Mouse (Mus musculus) ES-E14 (cell line): Measurements from ENCODE around the gene Vangl1. TPM values are rescaled to one million over a fixed set of nuclear protein-coding genes. Genes with fewer than 3 reads are reported as not detected.

Source experiments
- DNase-seq: peaks from one replicate; pipeline ENCODE4 v3.0.0-alpha.2; 2013; ENCODE audit warnings: low read depth, low spot score
- H3K27ac ChIP-seq: 2 replicates; pipeline ENCODE4 v1.5.1; 2012; ENCODE audit warnings: low read depth, mild to moderate bottlenecking, low read length, moderate library complexity, mixed read lengths; ENCODE audit not compliant: poor library complexity, insufficient read depth, severe bottlenecking
- H3K36me3 ChIP-seq: 2 replicates; pipeline ENCODE4 v1.6.1; 2012; ENCODE audit warnings: mild to moderate bottlenecking, low read length, moderate library complexity, mixed read lengths; ENCODE audit not compliant: control insufficient read depth, poor library complexity, insufficient read depth, severe bottlenecking
- H3K4me1 ChIP-seq, 2 experiments: fragments of 150-350 bp in 1 of 2; sonication (generic) in 1 of 2; 2 replicates each; pipeline ENCODE4 v1.6.1; 2012; ENCODE audit warnings: low read length in 2 of 2, mild to moderate bottlenecking in 1 of 2, mixed read lengths in 1 of 2; ENCODE audit not compliant: control insufficient read depth in 2 of 2, insufficient read depth in 2 of 2, poor library complexity in 1 of 2
- H3K4me3 ChIP-seq, 2 experiments: fragments of 150-350 bp in 1 of 2; sonication (generic) in 1 of 2; 2 replicates each; pipeline ENCODE4 v1.5.1; 2012; ENCODE audit warnings: low read length in 2 of 2, low read depth in 1 of 2, mild to moderate bottlenecking in 1 of 2, mixed read lengths in 1 of 2; ENCODE audit not compliant: insufficient read depth in 1 of 2, poor library complexity in 1 of 2, severe bottlenecking in 1 of 2
- H3K9ac ChIP-seq: 2 replicates; pipeline ENCODE4 v1.6.1; 2012; ENCODE audit warnings: low read depth, mild to moderate bottlenecking, low read length, mixed read lengths; ENCODE audit not compliant: poor library complexity, insufficient read depth, severe bottlenecking
- H3K9me3 ChIP-seq: fragments of 150-350 bp; sonication (generic); 2 replicates; pipeline ENCODE4 v1.6.1; 2012; ENCODE audit warnings: low read depth, mild to moderate bottlenecking, low read length; ENCODE audit not compliant: control insufficient read depth, insufficient read depth
- CHD2 ChIP-seq: IDR thresholded peaks from 2 replicates; pipeline ENCODE4 v1.6.1; 2014; ENCODE audit warnings: mild to moderate bottlenecking, low read depth, low read length, inconsistent platforms
- HCFC1 ChIP-seq: IDR thresholded peaks from 2 replicates; pipeline ENCODE4 v1.6.1; 2012; ENCODE audit warnings: low read length, inconsistent platforms, borderline replicate concordance; ENCODE audit not compliant: insufficient read depth
- MAFK ChIP-seq: IDR thresholded peaks from 2 replicates; pipeline ENCODE4 v1.6.1; 2014; ENCODE audit warnings: mild to moderate bottlenecking, low read depth, low read length, inconsistent platforms; ENCODE audit not compliant: insufficient read depth
- ZC3H11A ChIP-seq: IDR thresholded peaks from 2 replicates; pipeline ENCODE4 v1.6.1; 2012; ENCODE audit warnings: low read depth, mild to moderate bottlenecking, inconsistent platforms, low read length, borderline replicate concordance
- ZNF384 ChIP-seq: IDR thresholded peaks from 2 replicates; pipeline ENCODE4 v1.6.1; 2012; ENCODE audit warnings: low read depth, low read length, inconsistent platforms
- in situ Hi-C, 2 experiments: fragments of 600-800 bp; cut with MboI; formaldehyde crosslinking; loops; one replicate each; pipeline ENCODE4 v1.15.1; 2025; ENCODE audit warnings: low sequenced_read_pairs in 2 of 2, inconsistent platforms in 1 of 2; ENCODE audit not compliant: unreplicated experiment in 2 of 2
- total RNA-seq: library from RNA; depleted of rRNA; stranded (reverse); fragments of 300-350 nt; gene quantifications from 2 replicates; pipeline ENCODE4 v1.2.3, GENCODE M21; 2012; rRNA removed

Gene Vangl1
- total RNA-seq, 1 experiment: 119 TPM

- no peak for TF ChIP-seq HCFC1
- no peak for TF ChIP-seq ZNF384
- TF ChIP-seq ZC3H11A: no peak
- TF ChIP-seq MAFK: peak; percentile 64
- TF ChIP-seq CHD2: 0 out of 2 replicates have a peak, but pooled peaks have one; percentile 12
- H3K27ac ChIP-seq: peak overlapping the region; percentile 91
- H3K4me3 ChIP-seq: no peak overlapping the region
- H3K4me1 ChIP-seq: peaks cover 13 to 25% of the 10 kb centered on the region in 2 experiments
- no peaks in the 10 kb centered on the region for H3K9me3 ChIP-seq
- in situ Hi-C loops: no loop called here
- no peak overlapping the region for H3K9ac ChIP-seq
- peak; percentile 67 for DNase-seq
- H3K36me3 ChIP-seq: no peaks in the 10 kb centered on the region
Measured at GRCm38 (mm10) chr3:102103811-102104565, 100.5 kb downstream of the Vangl1 start.

Other genes with a start within 250 kb of the Vangl1 start
- not detected in 2 replicates for gene Nhlh2, start 194.6 kb downstream of the Vangl1 start, total RNA-seq
- 0.54 and 1.3 TPM in 2 replicates for gene Casq2, start 118.3 kb downstream of the Vangl1 start, total RNA-seq